Mouse (Mus musculus): Measurements from ENCODE around the gene Meis2.

- TF ChIP-seq ZNF384 (IDR thresholded peaks at IDR 0.05; ENCODE audit: low read depth, low read length) (no peak), ZC3H11A (IDR thresholded peaks at IDR 0.05; ENCODE audit: borderline replicate concordance, low read depth, low read length) (no peak), CHD2 (IDR thresholded peaks at IDR 0.05; ENCODE audit: low read depth, low read length) (no peak), HCFC1 (IDR thresholded peaks at IDR 0.05; ENCODE audit: borderline replicate concordance, insufficient read depth, low read length) (no peak)
Observed at GRCm38 (mm10) chr2:116000514-116000913, 65.1 kb downstream of the Meis2 start.

Measured in ES-E14 (cell line).